Mouse (Mus musculus) adrenal gland, adult 18-20 months (tissue): ENCODE results near the gene Lss. TPM values are rescaled to one million over a fixed set of nuclear protein-coding genes. Genes with fewer than 3 reads are reported as not detected.

ENCODE experiments used
- DNase-seq, 2 experiments: peaks; one replicate each; pipeline ENCODE4 v3.0.0; 2021 to 2022; ENCODE audit warnings: low spot score in 2 of 2
- long read RNA-seq, 2 experiments: library from polyadenylated mRNA; stranded (forward); transcript quantifications; one replicate each; pipeline ENCODE4 v2.0.0; 2021
- total RNA-seq, 2 experiments: library from RNA; stranded (reverse); gene quantifications; 1 replicate in 1 of 2; 2 replicates in 1 of 2; pipeline ENCODE4 v1.2.3; 2021

Gene Lss
- 10 to 100 TPM; 45.1 to 73.1 TPM for total RNA-seq
- long read RNA-seq, experiment 1, full-length matches to known transcripts: 39 of 54 reads
- long read RNA-seq, experiment 1, partial matches to known transcripts: 3 of 54 reads
- long read RNA-seq, experiment 1, other reads (novel, unspliced or antisense): 12 of 54 reads
- long read RNA-seq, experiment 2, full-length matches to known transcripts: 58 of 82 reads
- long read RNA-seq, experiment 2, partial matches to known transcripts: 10 of 82 reads
- long read RNA-seq, experiment 2, other reads (novel, unspliced or antisense): 14 of 82 reads

DNA sequence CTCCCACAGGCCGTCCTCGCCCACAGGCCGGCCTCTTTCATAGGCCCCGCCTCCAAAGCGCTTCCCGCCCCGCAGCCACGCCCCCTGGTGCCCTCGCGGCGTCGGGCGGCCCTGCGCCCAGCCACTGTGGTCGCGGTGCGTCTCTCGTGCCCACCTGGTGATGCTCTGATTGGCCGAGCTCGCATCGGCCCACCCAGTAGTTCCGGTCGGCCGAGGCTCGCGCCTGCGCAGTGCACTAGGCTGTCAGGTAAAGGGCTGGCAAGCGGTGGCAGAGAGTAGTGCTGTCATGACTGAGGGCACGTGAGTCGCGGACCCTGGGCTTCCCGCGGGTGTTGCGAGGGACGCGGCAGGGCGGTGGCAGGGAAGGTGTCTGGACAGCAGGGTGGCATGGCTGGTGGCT, at the start of gene Lss:
Lss (plus strand) TSS at position 214 of the 400 bp plus-strand sequence.
- DNase-seq: peak; percentile 94 to 96

GRCm38 (mm10) chr10:76486302-76486701, 45.1 kb upstream of the Lss start:
- no peak for DNase-seq

- DNase-seq: no peak
These were observed 43.1 kb upstream of the Lss start for GRCm38 (mm10) chr10:76488265-76488664.

DNA sequence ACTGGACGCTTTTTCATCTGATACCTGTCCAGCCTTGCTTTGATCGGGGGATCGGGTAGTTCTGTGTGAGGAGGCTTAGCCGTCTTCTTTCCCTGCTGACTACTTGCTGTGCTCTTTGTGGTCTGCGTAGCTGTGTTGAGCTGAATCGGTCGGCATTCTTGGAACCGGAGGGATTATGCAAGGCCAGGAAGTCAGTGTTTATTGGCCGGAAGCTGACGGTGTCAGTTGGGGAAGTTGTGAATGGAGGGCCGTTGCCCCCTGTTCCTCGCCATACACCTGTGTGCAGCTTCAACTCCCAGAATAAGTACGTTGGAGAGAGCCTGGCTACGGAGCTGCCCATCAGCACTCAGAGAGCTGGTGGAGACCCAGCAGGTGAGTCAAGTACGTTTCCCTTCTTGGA, 42.2 kb upstream of the Lss start:
- no peak for DNase-seq

DNA sequence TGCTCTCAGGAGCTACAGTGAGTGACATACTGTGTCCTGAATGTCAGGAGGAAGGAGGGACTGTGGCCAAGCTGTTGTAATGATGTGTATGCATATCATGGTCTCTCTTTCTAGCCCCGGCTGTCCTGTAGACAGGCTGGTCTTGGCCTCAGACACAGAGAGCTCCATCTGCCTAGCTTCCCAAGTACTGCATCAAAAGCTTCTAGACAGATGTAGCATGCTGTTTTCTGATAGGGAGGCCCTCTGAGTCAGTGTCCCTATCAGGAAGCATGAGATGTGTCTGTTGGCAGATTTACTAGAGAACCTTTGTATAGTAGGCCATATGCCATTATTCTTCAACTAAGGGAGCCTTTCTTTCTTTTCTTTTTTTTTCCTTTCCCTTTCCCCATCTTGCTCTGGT, 37.9 kb upstream of the Lss start:
- DNase-seq: no peak

DNA sequence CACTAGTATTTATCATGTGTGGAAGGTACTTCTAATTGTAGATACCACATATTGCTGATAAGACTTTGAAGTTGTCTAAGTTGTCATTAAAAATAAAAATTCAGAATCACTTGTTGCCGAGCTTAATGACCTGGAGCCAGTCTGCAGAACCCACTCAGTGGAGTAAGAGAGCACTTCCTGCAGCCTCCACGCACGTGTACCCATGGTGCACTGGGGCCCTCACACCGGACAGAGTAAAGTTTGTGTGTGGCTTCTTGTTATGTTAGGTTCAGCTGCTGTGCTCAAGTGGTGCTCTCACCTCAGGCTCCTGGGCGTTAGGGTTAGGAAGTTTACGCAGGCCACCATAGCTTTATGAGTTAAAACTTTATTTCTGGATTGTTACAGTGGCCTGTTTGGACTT, 35.9 kb upstream of the Lss start:
- no peak for DNase-seq

DNA sequence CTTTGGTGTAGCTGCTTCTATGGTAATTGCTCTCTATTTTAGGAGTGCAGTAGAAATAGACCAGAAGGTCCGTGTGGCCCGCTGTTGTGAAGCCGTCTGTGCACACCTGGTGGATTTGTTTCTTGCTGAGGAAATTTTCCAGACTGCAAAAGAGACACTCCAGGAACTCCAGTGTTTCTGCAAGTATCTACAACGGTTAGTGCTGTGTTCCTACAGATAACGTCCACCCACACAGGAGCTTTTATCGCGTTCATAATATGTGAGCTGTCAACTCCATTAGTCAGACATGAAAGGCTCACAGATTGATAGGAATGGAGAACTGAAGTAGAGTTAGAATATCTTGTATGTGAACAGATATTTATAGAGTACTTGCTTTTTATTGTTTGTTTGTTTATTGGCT, 35.0 kb upstream of the Lss start:
- no peak for DNase-seq

DNA sequence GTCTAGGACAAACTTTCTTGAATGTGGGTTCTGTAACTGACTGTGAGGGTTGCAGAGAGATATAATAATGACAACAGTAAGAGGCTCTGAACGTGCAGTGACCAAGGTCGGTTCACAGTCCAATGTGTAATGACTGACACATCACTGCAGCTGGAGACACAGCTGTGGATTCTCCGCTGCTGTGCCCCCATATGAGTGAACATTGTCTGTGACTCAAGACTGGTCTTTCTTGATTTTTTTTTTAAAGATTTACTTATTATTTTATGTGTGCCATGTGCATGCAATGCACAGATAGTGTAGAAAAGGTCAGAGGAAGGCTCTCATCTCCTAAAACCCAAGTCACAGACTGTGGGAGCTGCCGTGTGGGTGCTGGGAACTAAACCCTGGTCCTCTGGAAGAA, 33.9 kb upstream of the Lss start:
- DNase-seq: no peak

DNA sequence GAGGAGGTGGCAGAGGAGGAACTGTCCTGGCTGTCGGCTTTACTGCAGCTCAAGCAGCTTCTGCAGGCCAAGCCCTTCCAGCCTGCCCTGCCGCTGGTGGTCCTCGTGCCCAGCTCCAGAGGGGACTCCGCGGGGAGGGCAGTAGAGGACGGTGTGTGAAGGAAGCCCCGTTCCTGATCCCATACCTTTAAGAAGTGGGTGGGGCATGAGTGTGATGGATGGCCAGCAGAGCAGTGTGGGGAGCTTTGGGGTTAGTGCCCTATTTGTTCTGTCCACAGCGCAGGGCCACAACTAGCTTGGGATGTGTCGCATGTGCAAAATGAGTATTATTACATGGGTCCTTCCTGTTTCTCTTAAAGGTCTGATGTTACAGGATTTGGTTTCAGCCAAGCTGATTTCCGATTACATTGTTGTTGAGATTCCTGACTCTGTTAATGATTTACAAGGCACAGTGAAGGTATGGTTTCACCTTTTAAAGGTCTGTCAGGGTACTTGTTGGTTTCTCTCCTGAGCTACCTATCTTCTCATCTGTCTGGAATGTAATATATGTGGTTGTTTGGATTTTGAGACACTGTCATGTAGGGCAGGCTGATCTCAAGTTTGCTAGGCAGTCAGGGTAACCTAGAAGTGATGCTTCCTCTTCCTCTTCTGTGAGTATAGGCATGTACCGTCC, 27.0 kb upstream of the Lss start:
- DNase-seq: no peak

DNA sequence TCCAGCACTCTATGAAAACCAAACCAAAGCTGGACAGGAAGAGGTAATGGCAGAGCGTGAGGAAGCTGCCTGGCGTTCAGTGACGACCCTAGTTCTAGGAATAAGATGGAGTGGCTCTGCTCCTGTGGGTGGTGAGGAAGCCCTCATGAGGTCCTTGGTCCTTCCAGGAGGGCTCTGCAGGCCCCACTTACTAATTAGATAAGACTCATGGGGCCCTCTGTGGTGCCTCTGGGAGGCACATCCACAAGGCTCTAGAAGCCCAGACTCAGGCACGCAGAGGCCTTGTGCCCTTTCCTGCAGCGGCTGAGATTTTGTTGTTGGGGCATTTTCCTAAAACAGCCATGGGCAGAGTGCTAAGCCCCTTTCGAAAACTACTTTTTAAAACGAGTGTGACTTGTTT, 25.5 kb upstream of the Lss start:
- DNase-seq: no peak

DNA sequence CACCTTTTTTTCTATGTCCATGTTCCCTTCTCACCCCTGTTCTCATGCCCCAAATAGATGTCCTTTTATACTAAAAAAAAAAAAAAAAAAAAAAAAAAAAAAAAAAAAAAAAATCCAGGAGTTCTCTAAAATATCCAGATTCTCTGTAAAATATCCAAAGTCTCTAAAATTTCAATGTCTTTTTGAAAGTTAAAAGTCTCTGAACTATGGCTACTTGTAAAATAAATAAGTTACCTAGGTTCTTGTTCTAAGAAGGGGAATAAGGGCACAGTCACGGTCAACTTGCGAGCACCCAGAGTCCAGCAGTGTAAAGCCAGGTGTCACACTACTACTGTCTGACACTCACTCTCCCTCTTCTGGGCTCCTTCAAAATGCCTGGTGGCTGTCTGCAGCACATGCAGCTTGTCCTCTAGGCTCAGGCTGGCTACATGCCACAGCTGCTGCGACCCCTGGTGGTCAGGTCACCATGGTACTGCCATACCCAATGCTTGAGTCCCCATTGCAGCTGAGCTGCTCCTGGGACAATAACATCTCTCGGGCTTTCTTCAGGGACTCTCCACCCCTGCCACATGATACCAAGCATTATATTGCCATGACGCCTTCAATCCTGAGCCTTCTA, 18.3 kb upstream of the Lss start:
- peak; percentile 56 to 67 for DNase-seq

GRCm38 (mm10) chr10:76530922-76531321, 466 bp upstream of the Lss start:
- DNase-seq: no peak

DNA sequence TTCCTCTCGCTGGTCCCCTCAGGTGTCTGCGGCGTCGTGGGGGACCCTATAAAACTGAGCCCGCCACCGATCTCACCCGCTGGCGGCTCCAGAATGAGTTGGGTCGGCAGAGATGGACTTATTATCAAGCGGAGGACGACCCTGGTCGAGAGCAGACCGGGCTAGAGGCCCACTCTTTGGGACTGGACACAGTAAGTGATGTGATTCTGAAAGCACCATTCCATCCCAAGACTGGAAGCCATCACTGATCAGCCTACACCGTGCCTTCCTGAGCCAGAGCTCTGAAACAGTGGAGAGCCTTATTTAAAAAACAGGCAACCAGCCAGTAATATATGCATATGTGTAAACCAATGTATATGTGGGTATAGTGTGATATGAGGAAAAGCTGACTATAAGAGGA, 440 bp downstream of the Lss start:
- no peak for DNase-seq

GRCm38 (mm10) chr10:76535526-76535925, 4.1 kb downstream of the Lss start:
- no peak for DNase-seq

GRCm38 (mm10) chr10:76537619-76538018, 6.2 kb downstream of the Lss start:
- peak in 1 of 2 experiments; percentile 7 for DNase-seq

- no peak for DNase-seq
These were observed 10.1 kb downstream of the Lss start for GRCm38 (mm10) chr10:76541336-76542085.

DNA sequence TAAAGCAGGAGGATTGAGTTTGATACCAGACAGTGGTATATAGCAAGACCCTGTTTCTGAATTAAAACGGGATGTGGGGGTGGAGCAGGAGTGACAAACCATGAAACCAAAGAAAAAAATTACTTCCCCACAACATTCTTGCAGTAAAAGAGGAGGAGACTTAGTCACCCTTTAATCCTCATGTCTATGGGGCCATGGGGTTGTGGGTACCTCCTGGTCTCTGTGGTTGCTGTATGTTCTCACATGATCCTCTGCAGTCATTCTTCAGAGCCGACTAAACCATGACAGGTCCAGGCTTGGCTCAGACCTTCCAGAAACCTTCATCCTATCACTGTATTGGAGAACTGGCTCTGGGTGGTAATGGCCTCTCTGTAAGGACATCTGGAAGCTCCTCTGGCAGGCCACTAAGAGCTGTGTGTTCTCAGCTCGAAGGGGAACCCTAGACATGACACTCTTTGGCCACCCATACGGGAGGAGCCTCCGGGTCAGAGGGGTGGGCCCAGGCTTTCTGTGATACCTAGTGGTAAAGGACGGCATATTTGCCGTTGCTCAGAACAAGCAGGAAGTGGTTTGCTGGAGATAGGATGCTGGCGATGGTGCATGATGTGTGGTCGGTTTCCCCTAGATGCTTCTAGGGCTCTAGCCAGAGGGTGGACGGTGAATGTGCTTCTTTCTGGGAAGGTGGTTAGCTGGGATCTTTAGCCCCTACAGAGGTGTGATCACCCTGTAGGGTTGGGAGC, 11.4 kb downstream of the Lss start:
- no peak for DNase-seq

DNA sequence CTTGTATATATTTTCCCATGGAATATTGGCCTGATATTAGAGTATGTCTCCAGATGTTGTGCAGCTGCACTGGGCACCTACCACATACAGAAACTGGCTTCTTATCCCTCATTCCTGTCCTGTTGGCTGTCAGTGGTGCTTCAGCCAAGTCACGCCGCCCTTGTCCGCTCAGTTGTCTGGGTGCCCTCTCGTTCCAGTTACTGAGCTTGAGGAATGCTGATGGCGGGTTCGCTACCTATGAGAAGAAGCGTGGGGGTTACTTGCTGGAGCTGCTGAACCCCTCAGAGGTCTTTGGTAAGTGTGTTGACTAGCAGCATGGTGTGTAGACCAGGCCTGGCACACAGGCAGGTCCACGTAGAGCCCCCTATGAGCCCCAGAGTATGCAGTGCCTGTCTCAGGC, 15.2 kb downstream of the Lss start:
- DNase-seq: no peak

DNA sequence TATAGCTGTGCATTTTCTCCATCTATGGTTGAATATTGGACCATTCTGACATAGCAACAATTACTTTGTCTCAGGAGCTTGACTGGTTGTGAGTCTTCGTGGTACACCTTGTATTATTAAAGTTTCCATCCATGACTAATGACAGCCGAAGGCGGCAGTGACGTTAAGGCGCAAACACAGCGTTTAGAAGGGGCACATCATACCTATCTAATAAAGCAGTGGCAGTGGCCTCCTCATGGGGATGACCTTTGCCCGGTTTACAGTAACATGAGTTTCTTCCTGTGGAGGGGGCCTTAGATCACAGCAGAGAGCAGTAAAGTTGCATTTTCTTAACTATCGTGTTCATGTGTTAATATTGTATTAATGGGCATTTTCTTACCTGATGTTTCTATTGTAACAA, 16.8 kb downstream of the Lss start:
- DNase-seq: no peak

DNA sequence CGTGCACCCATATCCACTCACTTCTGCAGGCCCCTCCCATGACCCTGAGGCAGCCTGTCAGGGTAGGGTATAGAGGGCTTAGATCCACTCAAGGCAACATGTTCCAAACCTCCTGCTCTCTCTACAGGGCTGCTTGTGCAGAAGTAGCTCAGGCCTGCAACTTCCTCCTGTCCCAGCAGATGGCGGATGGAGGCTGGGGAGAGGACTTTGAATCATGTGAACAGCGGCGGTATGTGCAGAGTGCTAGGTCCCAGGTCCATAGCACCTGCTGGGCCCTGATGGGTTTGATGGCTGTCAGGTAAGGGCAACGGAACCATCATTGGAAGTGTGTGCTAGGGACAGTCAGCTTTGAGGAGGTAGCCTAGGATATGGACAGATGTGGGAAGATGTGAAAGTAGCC, 19.1 kb downstream of the Lss start:
- DNase-seq: no peak

DNA sequence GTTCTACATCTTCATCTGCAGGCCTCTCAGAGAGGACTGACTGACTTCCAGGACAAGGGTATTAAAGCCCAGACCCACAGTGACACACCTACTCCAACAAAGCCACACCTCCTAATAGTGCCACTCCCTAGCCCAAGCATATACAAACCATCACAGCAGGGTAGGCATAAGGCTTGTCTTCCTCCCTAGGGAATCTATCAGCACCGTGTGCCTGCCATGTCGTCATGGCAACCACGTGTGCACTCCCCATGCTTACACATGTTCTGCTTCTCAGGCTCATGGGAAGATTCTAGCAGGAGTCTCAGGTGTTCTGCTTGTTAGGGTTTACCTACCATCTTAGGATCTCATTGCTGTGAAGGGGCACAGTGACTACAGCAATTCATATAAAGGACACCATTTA, 20.2 kb downstream of the Lss start:
- no peak for DNase-seq
